Mouse (Mus musculus): ENCODE results near the gene Adck2.

Adck2 gene

DNA sequence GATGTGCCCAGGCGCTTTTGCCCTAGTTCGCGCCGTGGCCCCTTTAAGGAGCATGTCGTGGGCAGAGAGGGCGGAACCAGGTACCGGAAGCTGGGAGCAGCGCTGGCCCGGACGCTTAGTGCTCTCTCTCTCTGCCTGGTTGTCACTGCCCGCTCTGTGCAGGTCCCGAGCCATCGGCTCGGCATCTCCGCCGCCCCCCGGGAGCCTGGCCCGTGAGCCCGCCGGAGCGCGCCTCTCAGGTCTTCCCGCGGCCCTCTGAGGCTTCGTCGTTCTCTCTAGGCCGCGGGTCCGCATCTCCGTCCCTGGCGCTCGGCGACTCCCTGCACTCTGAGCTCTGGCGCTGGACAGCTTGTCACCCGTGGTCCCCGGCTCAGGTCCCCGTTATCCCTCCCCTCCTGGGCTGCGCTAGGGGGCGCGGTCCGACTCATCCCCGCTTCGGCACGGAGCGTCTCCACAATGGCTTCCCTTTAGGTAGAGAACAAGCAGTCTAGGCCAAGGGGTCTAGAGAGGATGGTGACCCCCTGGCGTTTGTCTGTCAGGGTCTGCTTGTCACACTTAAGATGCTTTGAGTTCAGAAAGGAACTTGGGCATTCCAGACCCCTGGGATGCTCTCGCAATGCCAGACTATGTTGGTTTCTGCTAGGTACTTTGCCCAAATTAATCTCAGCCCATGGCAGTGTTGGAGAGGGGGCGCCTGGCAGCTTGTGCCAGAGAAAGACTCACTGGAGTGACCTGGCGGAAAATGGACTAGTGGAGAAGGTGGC is at the start of gene Adck2:
TSS of gene Adck2 (plus strand) at position 83 of the 764 bp plus-strand sequence.
- peak; percentile 83 to 85 for DNase-seq

DNA sequence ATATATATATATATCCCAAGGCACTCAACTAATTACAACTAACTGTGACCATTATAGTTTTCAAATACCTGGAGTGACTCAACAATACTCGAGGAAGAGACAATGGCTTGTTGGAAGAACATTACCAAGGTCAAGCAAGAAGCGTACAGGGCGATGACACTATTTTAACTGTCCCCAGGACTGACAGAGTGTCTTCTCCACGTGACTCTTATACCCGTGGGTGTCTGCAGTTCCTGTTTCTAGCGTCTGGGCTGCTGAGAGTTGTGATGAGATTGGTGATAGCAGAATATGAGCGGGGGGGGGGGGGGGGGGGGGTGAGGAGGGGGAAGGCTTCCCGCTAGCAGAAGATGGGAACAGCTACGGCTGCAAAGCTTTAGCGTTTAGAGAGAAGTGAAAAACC is 46.9 kb upstream of the Adck2 start:
- DNase-seq = no peak

DNA sequence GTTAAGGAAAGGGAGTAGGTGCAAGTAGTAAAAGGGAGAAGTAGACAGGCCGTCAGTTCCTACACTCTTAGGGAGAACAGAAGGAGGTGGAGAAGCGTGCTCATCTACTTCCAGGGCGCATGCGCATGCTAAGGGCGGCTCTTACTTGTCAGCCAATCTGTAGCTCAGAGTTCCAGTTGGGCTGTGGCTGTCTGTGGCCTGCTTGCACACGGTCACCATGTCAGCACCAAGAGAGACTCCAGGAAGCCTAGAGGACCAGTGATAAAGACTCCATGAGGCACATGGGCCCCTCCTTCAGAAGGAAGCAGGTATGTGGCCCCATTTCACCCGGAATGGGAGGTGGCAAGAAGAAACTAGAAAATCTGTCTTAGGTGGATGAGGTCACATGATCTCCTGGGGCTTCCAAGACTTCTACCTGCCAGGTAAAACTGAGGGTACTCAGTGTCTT is 46.3 kb upstream of the Adck2 start:
- DNase-seq = peak; percentile 36 to 43

DNA sequence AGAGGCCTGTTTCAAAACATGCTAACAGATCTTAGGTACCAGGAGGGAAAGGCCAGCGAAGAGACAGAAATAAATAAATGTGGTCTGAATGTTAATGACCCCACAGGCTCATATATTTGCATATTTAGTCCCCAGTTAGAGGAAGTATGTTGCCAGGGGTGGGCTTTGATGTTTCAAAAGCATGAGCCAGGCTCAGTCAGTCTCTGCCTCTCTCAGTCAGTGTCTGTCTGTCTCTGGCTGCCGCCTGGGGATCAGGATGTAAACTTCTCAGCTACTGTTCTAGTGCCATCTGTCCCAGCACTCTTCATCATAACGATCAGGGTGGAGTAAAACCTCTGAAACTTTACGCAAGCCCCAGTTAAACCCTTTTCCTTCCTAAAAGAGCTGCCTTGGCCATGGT is 45.9 kb upstream of the Adck2 start:
- DNase-seq = no peak

DNA sequence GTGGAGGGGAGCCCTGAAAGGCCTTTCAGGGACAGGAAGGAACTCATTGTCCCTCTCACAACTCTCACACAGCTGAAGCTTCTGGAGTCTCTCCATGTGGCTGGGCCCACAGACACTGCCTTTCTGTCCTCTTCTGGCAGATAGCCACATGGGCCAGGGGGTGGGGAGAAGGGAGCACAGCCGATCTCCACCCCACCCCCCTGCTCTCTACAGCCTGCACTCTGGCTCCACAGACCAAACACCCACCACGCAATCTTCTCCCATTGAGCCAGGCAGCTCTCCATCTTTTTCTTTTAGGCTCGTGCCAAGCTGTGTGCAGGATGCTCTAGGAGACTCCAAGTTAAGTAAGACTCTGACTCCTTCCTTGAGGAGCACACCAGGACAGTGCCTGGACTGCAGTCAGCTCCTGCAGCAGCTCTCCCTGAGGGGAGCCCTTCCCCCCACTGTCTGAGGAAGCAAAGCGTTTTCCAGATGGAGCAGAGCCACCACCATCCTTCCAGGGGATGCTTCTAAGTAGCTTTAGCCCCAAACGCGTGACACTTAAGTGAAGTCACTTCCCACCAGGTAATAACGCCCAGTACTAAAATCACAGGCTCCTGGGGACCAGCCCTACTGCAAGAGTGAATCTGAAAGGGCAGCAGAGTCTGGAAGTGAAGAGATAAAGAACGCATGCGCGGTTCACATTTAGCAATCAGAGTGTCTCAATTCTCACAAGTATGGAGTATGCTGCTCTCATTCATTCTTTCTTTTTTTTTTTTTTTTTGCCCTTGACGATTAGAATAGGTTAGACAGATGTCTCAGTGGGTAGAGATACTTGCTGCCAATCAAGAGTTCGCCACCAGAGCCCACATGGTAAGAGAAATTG is 44.8 kb upstream of the Adck2 start:
- peak in 1 of 2 experiments; percentile 39 for DNase-seq

DNA sequence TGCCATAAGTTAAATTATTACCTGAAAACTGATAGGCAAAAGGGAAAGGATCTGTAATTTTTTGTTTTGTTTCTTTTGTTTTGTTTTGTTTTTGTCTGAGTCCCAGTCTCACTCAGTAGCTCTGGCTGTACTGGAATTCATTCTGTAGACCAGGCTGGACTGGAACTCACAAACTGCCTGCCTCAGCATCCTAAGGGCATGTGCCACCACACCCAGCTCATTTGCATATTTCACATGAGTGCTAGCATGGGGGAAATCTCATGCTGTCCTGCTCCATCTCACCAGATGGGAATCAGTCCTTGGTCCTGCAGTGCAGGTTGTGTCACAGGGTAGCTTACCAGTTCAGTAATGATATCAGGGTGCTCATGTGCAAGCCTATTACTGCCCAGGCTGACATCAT is 38.7 kb upstream of the Adck2 start:
- no peak for DNase-seq

DNA sequence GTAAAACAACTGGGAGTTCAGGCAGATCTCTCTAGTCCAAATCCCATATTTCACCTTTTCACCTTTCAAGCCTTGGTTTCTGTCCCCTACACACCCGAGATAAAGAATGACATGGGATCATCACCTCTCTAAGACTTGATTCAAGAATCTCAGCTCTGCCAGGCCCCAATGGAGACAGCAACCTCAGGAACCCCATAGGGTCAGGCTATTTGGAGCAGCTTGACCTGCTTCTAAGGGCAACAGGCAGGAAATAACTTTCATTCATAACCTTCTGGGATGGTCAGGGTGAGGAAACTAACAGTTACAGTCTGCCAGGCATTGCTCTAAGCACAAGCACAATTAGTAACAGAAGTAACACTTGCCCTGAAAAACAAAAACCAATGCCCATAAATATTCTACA is 37.1 kb upstream of the Adck2 start:
- DNase-seq = no peak

DNA sequence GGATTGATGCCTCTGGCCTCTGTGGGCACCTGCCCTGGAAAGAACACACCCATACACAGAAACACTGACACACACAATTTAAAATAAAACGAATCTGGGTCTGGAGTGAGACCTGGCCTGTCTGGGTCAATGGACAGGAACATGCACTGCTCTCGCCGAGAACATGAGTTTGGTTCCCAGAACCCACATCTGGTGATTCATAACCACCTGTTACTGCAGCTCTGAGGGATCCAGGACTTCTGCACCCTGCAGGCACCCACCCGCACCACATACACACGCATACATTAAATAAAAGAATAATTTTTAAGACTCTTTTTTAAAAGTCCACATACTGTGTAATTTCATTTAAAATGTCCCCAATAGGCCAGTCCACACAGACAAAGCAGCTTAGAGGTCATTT is 36.4 kb upstream of the Adck2 start:
- no peak for DNase-seq

DNA sequence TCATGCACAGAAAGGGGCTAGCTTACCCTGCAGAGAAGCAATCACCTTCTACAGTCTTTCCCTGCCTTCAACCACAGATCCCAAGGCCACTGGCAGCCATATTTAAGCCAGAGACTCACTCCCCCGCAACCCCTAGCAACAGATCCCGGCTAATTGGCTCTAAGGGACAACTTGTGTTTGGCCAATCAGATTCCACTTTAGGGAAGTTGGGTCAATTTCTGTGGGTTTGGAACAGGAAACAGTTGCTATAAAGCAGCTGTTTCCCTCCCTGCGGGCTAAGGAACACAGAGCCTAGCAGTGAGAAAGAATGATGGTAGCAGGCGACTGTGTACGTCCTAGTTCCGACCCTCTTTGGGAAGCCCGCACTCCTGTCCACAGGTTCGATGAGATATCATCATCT is 35.4 kb upstream of the Adck2 start:
- DNase-seq = no peak

DNA sequence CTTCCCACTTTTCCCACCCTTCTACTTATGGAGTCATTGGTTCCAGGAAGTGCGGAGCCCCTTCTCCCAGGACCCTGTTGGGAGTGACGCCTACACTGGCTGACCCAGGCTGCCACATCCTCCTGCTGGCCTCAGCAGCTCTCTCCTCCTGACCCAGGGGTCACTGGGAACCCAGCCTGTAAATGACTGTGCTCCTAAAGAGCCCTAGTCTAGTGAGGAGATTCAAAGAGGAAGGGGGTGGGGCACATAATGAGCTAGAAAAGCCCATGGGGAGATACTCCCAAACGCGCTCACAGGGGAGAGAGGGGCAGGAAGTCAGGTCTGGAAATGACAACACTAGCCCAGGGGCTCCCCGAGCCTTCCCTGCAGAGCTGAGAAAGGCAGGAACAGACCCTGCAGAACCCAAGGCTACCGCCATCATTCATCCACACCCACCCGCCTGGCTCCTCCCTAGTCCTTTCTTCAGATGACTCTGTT is 34.0 kb upstream of the Adck2 start:
- peak; percentile 47 to 54 for DNase-seq

DNA sequence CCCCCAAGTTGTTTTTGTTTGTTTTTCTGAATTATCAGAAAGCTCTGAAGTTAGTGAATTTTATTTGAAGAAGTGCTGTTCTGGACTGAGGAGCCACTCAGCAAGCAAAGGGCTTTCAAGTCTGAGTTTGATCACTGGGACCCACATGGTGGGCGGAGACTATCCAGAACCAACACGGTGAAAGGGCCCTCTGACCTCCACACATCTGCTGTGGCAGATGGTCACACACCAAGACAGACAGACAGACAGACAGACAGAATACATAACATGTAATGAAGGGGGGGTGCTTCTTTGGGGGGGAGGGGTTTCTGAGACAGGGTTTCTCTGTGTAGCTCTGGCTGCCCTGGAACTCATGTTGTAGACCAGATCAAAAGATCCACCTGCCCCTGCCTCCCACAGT is 33.1 kb upstream of the Adck2 start:
- DNase-seq = no peak

DNA sequence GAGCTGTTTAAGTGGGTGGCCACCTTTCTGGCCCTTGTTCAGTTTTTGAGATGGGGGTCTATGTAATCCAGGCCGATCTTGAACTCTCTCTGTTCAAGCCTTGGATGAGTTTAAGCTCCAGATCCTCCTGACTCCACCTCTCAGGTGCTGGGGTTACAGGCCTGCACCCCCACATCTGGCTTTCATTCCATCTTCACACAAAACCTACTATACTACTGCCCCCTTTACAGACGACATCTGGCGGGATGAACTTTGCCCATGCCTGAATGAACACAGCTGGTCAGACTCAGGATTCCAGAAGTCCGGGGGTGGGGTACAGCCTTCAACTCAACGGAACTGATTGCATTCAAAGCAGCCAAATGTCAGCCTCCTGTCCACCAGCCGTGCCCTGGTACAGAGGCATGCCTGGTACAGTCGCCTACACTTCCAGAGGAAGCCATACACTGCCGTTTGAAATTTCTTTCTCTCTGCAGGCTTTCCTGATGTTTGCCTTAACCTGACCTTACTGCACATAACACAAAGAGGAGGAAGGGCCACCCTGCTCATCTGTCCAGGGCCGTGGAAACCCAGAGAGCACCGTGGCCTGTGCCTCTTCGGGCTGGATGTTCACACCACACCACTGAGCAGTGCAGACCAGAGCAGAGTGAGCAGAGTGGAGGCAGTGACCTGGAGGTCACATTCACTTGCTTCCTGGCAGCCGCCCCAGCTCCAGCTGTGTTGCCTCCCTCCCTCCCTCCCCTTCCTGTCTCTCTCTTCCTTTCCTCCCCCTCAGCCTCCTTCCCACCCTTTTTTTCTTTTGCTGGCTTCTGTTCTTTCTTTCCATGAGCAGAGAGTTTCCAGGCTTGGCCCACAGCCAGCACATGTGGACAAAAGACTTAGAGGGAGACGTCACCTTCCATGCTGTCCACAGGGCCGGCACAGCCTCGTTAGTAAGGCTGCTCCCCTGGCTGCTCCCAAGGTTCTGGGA is 30.8 kb upstream of the Adck2 start:
- peak; percentile 61 to 74 for DNase-seq

DNA sequence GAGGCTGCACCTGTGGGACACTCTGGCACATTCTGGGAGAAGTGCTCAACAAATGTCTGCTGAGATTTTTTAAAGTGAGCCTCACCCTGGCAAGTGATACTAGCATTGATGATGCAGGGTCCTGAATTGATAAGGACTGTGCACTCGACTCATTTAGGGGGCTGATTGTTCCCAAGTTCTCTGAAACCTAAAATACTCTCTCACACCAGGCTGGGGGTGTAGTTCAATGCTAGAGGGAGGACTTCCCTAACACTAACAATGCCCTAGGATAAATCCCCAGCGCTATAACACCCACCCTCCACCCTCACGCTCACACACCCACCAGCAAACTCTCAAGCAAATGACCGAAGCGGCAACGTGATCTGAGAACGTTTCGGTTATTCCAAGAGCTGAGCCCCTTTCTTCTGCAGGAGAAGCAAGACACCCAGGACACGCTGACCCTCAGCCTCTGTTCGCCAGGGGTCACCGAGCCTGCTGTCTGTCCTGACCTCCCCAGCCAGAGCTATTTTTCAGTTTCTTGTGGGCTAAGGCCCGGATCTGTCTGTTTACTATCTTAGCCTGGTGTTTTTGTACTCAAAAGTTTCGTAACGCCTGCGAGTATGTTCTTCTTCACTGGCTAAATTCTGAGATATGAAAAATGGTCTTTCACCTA is 29.8 kb upstream of the Adck2 start:
- peak in 1 of 2 experiments; percentile 54 for DNase-seq

DNA sequence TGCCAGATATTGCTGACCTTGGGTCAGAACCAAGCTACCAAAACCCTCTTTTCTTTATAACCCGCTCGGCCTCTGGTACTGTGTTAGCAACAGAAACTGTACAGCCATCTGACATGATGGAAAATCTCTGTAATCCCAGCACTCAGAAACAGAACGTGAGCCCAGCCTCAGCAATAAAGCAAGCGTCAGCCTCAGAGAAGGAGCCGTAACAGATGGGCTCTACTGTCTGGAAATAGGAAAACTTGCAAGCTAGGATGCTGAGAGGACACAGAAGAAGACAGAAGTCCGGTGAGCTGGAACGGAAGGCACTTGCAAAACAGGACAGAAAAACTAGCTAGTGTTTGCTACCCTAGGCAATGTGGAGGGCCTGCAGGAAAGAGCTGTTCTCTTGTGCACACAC is 28.2 kb upstream of the Adck2 start:
- DNase-seq = no peak

DNA sequence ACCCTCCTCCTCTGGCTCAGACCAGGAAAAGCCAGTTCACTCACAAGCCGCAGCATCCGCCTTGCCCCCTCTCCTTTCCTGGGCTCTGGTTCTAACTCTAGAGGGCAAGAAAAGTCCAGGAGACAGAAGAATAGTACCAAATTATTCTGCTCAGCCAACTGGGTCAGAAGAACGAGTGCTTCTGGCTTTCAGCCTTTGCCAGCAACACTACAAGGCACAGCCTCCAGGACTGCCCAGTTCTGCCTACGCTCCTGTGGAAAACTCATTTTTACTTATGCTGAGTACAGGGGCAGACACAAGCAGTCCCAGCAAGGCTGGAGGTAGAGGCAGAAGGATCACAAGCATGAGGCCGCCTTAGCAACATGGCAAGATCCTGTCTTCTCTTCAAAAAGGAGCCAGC is 25.6 kb upstream of the Adck2 start:
- no peak for DNase-seq

DNA sequence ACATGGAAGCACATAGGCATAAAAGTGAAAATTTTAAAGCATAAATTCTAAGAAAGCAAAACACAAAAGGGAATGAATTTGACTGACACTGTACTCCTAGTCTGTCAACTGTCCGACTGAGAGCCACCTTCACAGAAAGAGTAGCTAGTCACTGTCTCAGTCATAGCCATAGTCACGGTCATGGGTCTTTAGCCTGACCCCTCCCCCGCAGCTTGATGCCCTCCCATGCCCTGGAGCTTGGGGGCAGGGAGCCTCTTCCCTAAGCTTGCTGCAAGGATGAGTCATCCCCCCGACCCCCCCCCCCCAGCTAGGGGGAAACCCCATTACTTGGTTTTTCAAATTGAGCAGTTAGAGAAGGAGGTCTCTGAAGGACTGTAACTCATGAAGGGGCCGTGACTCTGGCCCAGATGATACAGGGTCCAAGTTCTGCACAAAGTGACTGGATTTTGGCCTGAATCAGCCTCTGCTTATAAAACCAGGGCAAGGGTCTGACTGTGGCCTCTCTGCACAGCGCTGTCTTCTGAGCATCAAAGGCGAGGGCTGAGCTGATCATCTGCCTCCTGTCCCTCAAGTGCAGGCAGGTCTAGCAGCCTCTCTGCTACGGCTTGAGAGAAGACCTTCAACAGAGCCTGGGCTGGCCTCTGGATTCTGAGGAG is 21.6 kb upstream of the Adck2 start:
- no peak for DNase-seq

DNA sequence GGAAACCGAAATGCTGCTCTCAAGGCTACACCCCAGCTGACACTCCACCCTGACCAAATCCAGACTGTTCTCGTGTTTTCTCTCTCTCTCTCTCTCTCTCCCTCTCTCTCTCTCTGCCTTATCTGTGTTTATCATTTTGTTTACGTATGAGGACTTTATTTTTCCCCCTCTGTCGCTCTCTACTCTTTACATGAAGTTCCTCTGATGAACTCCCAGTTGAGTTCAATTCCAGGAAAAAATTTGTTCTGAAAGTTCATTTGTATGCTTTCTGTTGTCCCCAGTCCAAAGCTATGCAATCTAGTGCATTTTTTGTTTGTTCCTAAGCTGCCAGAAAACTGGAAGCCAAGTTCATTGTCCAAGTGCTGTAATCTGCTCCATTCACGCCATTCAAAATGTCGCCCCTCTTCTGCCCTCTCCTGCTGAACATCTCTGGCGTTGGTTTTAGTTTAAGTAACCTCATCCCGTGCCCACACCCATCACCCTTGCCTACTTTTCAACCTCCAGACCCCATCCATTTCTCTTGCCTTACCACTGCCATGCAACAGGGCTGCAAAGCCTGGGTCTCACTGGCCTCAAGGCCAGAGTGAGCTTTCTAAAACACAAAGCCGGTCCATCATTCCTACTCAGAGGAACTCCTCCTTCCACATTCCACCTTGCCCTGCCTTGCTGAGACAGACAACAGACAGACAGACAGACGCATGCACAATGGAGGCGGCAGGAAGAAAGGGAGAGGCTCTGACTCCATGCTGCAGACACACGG is 18.6 kb upstream of the Adck2 start:
- DNase-seq = no peak

DNA sequence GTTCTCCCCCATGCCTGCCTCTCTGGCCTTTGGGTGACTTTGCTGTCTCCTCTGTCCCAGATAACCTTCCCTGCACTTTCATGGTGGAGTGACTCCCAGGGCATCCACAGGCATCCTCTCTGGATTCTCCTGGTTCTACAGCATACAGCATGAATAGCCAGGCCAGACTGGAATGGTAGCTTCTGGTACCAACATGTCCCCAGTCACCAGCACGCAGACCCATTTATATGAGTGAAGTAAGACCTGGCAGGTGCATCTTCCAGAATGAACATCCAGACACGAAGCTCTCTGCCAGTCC is 18.1 kb upstream of the Adck2 start:
- no peak for DNase-seq

DNA sequence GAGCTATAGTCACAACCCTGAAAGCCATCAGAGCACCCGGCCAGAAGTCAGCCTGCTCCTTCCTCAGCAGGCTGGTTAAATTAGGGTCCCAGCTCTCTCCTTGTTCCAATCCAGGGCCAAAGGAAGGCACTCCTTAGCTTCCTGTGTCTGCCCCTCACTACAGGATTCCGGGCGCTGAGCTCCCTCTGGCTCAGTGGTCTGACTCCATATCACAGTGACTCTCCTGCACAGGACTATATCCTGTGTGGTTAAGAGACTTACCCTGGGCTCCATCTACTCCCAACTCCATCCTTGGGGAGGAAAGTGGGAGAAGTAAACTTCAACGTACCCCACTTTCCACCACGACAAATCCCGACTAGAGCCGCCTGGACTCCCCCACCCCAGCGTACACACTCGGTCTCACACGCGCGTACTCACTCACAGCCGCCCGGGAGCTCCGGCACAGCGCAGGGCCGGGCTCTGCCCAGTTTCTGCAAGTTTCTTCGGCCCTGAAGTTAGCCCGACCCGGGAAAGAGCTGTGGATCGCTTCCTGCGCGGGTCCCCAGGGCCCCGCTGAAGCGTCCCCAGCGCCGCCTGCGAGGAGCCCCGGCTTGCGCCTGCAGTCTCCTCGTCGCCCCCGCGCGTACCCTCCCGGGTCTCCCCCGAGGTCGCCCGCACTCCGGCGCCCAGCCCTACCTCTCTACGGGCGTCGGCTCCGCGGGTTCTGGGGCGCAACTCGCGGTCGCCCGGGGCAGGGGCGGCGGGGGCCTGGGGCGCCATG is 16.6 kb upstream of the Adck2 start:
- no peak for DNase-seq

DNA sequence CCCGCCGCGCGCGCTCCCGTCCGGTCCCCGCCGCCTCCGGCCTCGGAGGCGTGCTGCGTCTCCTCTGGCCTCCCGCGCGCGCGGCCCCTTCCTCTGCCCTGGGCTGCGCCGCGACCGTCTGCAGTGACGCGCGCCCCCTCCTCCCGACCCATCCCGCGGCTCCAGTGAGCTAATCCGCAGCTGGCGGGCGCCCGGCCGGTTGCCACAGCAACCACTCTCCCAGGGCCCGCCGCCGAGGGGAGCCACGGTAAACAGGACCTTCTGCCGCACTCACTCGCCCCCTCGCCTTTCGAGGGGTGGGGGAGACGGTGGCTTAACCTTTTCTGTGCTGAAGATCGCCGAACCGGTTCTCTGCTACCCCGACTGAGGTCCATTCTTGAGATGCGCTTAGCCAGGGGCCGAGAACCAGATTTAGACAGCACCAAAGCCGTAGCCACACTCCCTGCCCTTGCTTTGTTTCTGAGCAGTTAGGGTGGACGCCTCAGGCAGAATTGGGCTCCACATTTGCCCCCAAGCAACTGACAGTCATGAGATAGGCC is 15.9 kb upstream of the Adck2 start, which contains the start of gene Dennd2a:
TSS of gene Dennd2a (minus strand) at position 145 of the 539 bp plus-strand sequence.
- DNase-seq = peak; percentile 45 to 67

Data from lung, adult 18-20 months (tissue).